Mouse (Mus musculus) olfactory bulb, adult 2 months (tissue): ENCODE data around the gene Tnk1.

Source experiments
- CTCF ChIP-seq: fragments of 200-500 bp; IDR thresholded peaks from 2 replicates; pipeline ENCODE4 v1.5.1; 2012; ENCODE audit warnings: low read depth, mild to moderate bottlenecking, low read length, moderate library complexity; ENCODE audit not compliant: insufficient read depth
- POLR2A ChIP-seq: fragments of 200-500 bp; IDR thresholded peaks from 2 replicates; pipeline ENCODE4 v1.6.1; 2012; ENCODE audit warnings: mild to moderate bottlenecking, low read depth, low read length, moderate library complexity; ENCODE audit not compliant: insufficient read depth

GRCm38 (mm10) chr11:69883066-69883465 is 24.5 kb upstream of the Tnk1 start:
- TF ChIP-seq POLR2A: no peak
- TF ChIP-seq CTCF: no peak
